Mouse (Mus musculus) liver, embryonic 18 days (tissue): ENCODE data around the gene Paox. TPM values are rescaled to one million over a fixed set of nuclear protein-coding genes. Genes with fewer than 3 reads are reported as not detected.

Experiments
- polyA plus RNA-seq: library from polyadenylated mRNA; depleted of rRNA; stranded (reverse); fragments of >200 nt; gene quantifications from 2 replicates; pipeline ENCODE4 v1.2.3, GENCODE M21; 2012; rRNA removed

Gene Paox
- 23.8 and 27.8 TPM in 2 replicates for polyA plus RNA-seq

GRCm38 (mm10) chr7:140115583-140116328 lies at the start of gene Paox:
Gene Paox (plus strand): TSS chr7:140115799.

DNA sequence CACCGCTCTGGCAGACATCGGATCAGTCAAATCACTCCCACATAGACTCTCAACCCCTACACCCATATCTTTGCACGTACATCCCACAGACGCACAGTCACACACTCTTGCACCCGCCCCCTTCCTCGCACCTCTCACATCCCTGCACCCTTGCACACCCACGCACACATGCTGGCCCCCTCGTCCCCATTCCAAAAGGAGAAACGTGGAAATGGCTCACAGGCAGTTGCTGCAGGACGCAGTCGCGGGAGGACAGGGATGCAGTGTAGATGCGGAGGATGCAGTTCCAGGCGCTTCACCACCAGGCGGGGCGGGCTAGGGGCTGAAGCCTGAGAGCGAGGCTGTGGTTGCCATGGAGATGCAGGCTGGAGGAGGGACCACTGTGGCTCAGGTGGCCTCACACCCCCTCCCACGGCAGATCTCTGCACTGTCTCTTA lies 33.3 kb upstream of the Paox start, which contains the start of gene Caly:
TSS of gene Caly (minus strand) at position 307 of the 437 bp plus-strand sequence.

GRCm38 (mm10) chr7:140092924-140093528 lies 22.6 kb upstream of the Paox start, which contains the start of gene Prap1:
Gene Prap1 (plus strand): TSS chr7:140093395.

DNA sequence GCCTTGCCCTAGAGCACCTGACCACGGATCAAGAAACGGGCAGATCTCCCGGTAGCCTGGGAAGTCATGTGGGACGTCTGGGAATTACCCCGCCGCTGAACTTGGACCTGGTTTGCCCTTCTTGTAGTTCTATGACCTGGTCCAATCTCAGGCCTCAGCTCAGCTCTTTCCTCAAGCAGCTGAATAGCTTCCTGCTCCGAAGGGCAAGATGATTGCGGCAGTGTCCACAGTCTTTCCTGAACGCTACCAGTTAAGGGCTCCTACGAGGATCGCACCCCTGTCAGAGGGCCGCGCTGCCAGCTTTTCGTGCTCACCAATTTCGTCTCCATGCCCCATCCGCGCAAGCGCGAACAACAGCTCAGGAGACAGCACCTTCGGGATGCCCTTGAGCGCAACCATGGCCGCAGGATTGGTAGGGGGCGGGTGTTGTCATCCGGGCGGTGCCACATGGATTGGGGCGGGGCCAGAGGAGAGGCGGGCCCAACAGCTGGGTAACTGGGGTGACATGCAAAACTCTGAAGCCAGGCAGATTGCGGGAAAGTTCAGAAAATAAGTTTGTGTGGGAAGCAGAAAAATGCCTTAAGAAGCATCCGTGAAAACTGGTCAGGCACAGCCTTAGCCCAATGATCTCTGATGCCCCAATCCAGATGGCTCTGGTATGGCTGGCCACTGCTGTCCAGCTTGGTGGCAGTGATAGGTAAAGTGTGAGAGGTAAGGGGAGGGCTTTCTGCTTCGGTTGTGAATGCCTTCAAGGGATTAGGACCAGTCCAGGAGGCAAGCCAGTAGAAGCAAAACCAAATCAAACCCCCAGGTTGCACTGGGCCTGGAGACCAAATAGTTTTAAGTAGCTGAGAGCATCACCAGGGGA lies 13.4 kb upstream of the Paox start, which contains the start of gene Fuom:
TSS of gene Fuom (minus strand) at position 449 of the 868 bp plus-strand sequence.

GRCm38 (mm10) chr7:140116329-140117054 lies 893 bp downstream of the Paox start, which contains the start of gene Echs1:
Gene Echs1 (minus strand): TSS chr7:140116476.

DNA sequence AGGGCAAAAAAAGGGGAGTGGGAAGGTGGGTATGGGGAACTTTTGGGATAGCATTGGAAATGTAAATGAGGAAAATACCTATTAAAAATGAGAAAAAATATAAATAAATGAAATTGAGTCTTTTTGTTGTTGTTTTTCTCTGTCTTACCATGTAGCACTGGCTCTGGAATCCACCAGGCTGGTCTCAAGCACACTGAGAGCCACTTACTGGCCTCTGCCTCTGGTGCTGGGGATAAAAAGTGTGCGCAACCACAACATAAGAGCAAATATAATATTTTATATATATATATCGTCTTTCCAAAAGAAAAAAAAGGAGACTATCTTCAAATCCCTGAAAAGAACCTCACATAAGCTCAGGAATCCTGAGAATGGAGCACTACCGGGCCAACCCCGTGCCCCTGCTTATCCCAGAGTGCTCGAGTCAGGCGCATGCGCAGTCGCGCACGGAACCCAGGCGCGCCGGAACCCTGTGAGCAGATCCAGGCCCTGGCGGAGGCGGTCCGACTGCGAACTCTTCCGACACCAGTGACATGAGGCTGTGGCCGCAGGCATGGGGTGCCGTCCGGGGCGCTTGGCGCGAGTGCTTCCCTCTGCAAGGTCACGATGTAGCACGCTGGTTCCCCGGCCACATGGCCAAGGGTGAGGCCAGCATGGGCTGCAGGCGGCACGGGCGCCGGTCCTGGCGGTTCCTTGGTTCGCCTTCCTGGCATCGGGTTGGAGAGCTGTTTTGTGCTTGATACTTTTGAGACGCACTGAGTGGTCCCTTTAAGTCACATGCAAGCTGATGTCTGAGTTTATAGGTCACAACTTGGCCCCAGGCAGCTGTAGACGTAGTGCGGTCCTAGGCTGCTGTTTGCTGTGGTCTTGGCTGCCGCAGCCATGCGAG lies 21.8 kb downstream of the Paox start, which contains the start of gene Mtg1:
TSS of gene Mtg1 (plus strand) at position 430 of the 886 bp plus-strand sequence.

DNA sequence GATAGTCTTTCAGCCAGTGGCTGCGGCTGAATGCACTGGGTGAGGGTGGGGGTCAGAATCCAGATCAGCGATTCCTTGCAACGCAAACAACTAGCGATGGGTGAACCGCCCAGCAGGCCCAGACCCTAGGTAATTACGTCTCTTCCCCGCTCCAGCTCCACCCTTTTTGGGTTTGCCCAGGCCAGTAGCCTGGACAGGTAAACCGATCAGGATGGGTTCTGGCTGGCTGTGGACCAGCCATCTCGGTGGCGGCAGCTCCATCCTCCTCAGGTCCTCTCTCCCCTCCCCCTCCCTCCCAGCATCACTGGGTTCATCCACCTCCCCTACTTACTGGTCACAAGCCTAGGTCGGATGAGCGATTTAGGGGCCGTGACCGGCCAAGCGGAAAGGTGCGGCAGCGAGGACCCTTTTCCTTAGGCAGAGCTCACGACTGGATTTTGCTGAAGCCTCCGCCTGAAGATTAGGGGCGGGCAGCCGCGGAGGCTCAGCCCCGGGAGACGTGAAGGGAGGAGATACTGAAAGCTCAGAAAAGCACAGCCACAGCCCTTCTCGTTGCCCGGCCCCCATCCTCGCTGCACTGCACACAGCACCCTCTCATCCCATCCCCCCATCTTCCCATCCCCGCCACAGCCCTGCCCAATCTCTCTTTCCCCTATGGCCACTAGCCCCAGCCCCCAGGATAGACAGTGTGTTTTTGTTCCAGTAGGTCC lies 38.8 kb downstream of the Paox start, which contains the start of gene Sprn:
TSS of gene Sprn (minus strand) at position 660 of the 710 bp plus-strand sequence.

GRCm38 (mm10) chr7:140164664-140165063 lies 49.1 kb downstream of the Paox start, which contains the start of gene Olfr522:
Gene Olfr522 (minus strand): TSS chr7:140164764.

DNA sequence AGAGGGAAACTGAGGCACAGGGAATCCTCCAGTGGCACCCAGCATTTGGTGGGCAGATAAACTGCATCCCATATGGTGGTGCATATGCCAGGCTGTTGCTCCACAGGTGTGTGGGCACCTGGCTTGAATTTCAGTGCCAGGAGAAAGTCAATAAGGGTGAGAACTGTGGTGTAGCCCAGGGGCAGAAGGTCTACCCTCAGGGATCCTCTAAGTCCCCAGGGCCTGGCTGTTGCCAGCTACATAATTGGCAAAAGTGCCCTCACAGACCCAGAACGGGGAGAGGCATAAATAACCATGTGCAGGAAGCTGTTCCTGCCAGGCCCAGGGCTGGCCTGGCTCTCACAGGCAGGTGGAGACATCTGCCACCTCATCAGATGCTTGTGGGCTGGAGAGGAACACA lies 57.3 kb downstream of the Paox start, which contains the start of gene Olfr523:
TSS of gene Olfr523 (plus strand) at position 282 of the 400 bp plus-strand sequence.

Other genes with a start within 250 kb of the Paox start
- 0.01 TPM in 1 of 2 replicates, not detected in the other for gene Kndc1, start 221.1 kb upstream of the Paox start, polyA plus RNA-seq
- gene Utf1, start 172.0 kb upstream of the Paox start, polyA plus RNA-seq = not detected in 2 replicates
- 0.02 and 0.03 TPM in 2 replicates for gene 6430531B16Rik, start 137.0 kb upstream of the Paox start, polyA plus RNA-seq
- 4.0 and 5.6 TPM in 2 replicates for gene Adam8, start 123.2 kb upstream of the Paox start, polyA plus RNA-seq
- gene Zfp511, start 79.4 kb upstream of the Paox start, polyA plus RNA-seq = 23.0 and 29.2 TPM in 2 replicates
- gene Tubgcp2, start 79.1 kb upstream of the Paox start, polyA plus RNA-seq = 12.7 and 13.4 TPM in 2 replicates
- not detected in 2 replicates for gene Msx3, start 66.7 kb upstream of the Paox start, polyA plus RNA-seq
- 0.10 and 0.16 TPM in 2 replicates for gene Caly, start 33.3 kb upstream of the Paox start, polyA plus RNA-seq
- 0.13 and 2.6 TPM in 2 replicates for gene Prap1, start 22.4 kb upstream of the Paox start, polyA plus RNA-seq
- 41.2 and 46.1 TPM in 2 replicates for gene Fuom, start 13.4 kb upstream of the Paox start, polyA plus RNA-seq
- 112 and 123 TPM in 2 replicates for gene Echs1, start 677 bp downstream of the Paox start, polyA plus RNA-seq
- 15.7 and 16.2 TPM in 2 replicates for gene Mtg1, start 21.8 kb downstream of the Paox start, polyA plus RNA-seq
- gene Sprn, start 39.1 kb downstream of the Paox start, polyA plus RNA-seq = 0.01 and 0.04 TPM in 2 replicates
- not detected in 2 replicates for gene Olfr522, start 49.0 kb downstream of the Paox start, polyA plus RNA-seq
- not detected in 2 replicates for gene Olfr523, start 57.4 kb downstream of the Paox start, polyA plus RNA-seq
- not detected in 2 replicates for gene Olfr524, start 90.2 kb downstream of the Paox start, polyA plus RNA-seq
- gene Cd163l1, start 102.5 kb downstream of the Paox start, polyA plus RNA-seq = 0.05 and 0.06 TPM in 2 replicates
- 0.01 TPM in 1 of 2 replicates, not detected in the other for gene 5830411N06Rik, start 131.5 kb downstream of the Paox start, polyA plus RNA-seq
- gene Olfr525, start 205.1 kb downstream of the Paox start, polyA plus RNA-seq = not detected in 2 replicates
- gene Olfr527, start 218.2 kb downstream of the Paox start, polyA plus RNA-seq = not detected in 2 replicates
- gene Olfr60, start 245.9 kb downstream of the Paox start, polyA plus RNA-seq = not detected in 2 replicates